In genomic region chr12:117720794-117721747, GRCm38 (mm10) we compare ENCODE assay signal across 13 mouse cellular contexts.
A peak's percentile ranks its signal among the peaks of the same experiment; 100 is the strongest.
DNase-seq lines count a peak whose midpoint lies in the region; ATAC-seq and TF ChIP-seq lines count a peak whose summit lies in the region.
"Had no signal": no experiment of that assay in that cellular context is flagged by ENCODE, and none has a peak within 500 bp of the region (broad histone marks: within the 10 kb centered on the region; RNA-seq: fewer than 3 reads in every experiment).

No protein-coding gene starts in this region.

- no peaks in the 10 kb centered on the region for H3K36me3 ChIP-seq in embryonic facial prominence, embryonic 13.5 days
- no peaks in the 10 kb centered on the region for H3K36me3 ChIP-seq in hindbrain, embryonic 11.5 days (ENCODE audit: control insufficient read depth, insufficient read depth, low read length)
- peaks cover 7% of the 10 kb centered on the region for H3K36me3 ChIP-seq in midbrain, embryonic 15.5 days (replicated peaks)

- no peak for DNase-seq in layer of hippocampus, adult 2 months (ENCODE audit: low spot score in 2 of 2)
- DNase-seq in layer of hippocampus, adult 8-10 months (ENCODE audit: low spot score in 2 of 2) = no peak
- DNase-seq in hindbrain, embryonic 11.5 days (ENCODE audit: low spot score) = peak; percentile 46
- no peak for DNase-seq in cerebellum, adult 11-12 months
- DNase-seq in thymus, postnatal 25 days = no peak
- DNase-seq in gastrocnemius, postnatal 14 days = no peak
- DNase-seq: cerebellum, postnatal 10 days; gastrocnemius, postnatal 10 days; kidney, adult 9 months; right cerebral cortex, postnatal 4 days; thymus, postnatal 14 days had no signal

- no peak overlapping the region for H3K4me3 ChIP-seq in layer of hippocampus, adult 2 months
- H3K4me3 ChIP-seq in embryonic facial prominence, embryonic 13.5 days = no peak overlapping the region
- H3K4me3 ChIP-seq in hindbrain, embryonic 11.5 days (ENCODE audit: low read depth, low read length) = no peak overlapping the region
- no peak overlapping the region for H3K4me3 ChIP-seq in midbrain, embryonic 15.5 days

- H3K27me3 ChIP-seq in embryonic facial prominence, embryonic 13.5 days = no peaks in the 10 kb centered on the region
- no peaks in the 10 kb centered on the region for H3K27me3 ChIP-seq in hindbrain, embryonic 11.5 days (ENCODE audit: control insufficient read depth, insufficient read depth, low read length)
- no peaks in the 10 kb centered on the region for H3K27me3 ChIP-seq in midbrain, embryonic 15.5 days (replicated peaks)

- peak; percentile 9; the same call in 1 of the 2 replicates for TF ChIP-seq CTCF in layer of hippocampus, adult 2 months (conservative IDR thresholded peaks at IDR 0.05)

- H3K27ac ChIP-seq in layer of hippocampus, adult 2 months = peak overlapping the region; percentile 5; the same call in 1 of the 2 replicates
- peak overlapping the region; percentile 28; the same call in 1 of the 2 replicates for H3K27ac ChIP-seq in embryonic facial prominence, embryonic 13.5 days
- no peak overlapping the region for H3K27ac ChIP-seq in hindbrain, embryonic 11.5 days (ENCODE audit: low read depth, low read length)
- peak overlapping the region; percentile 68 for H3K27ac ChIP-seq in midbrain, embryonic 15.5 days

- intact Hi-C loops in gastrocnemius, postnatal 14 days (cut with DNase I; ENCODE audit: low total_unique reads) = no loop called here

- no peaks in the 10 kb centered on the region for H3K9me3 ChIP-seq in embryonic facial prominence, embryonic 13.5 days
- H3K9me3 ChIP-seq in hindbrain, embryonic 11.5 days (ENCODE audit: control insufficient read depth, low read length) = no peaks in the 10 kb centered on the region
- H3K9me3 ChIP-seq in midbrain, embryonic 15.5 days = no peaks in the 10 kb centered on the region

- no peak overlapping the region for H3K4me2 ChIP-seq in embryonic facial prominence, embryonic 13.5 days
- H3K4me2 ChIP-seq in hindbrain, embryonic 11.5 days (replicated peaks; ENCODE audit: low read depth, low read length) = no peak overlapping the region
- no peak overlapping the region for H3K4me2 ChIP-seq in midbrain, embryonic 15.5 days

- WGBS in embryonic facial prominence, embryonic 13.5 days = 54% methylated on average over 14 of the region's 14 CpGs
- WGBS in hindbrain, embryonic 11.5 days = 49% methylated on average over 14 of the region's 14 CpGs
- 35% methylated on average over 14 of the region's 14 CpGs for WGBS in midbrain, embryonic 15.5 days

- no peak overlapping the region for H3K9ac ChIP-seq in embryonic facial prominence, embryonic 13.5 days
- H3K9ac ChIP-seq in hindbrain, embryonic 11.5 days (ENCODE audit: low read depth, low read length) = no peak overlapping the region
- H3K9ac ChIP-seq in midbrain, embryonic 15.5 days = no peak overlapping the region

- ATAC-seq in embryonic facial prominence, embryonic 13.5 days (ENCODE audit: insufficient number of reproducible peaks, insufficient read depth, low FRiP score, low TSS enrichment, low read depth) = no peak
- ATAC-seq in hindbrain, embryonic 11.5 days (ENCODE audit: low FRiP score) = peak; percentile 90
- ATAC-seq in midbrain, embryonic 15.5 days (replicated peaks) = peak; percentile 92

- peaks cover 8% of the 10 kb centered on the region for H3K4me1 ChIP-seq in embryonic facial prominence, embryonic 13.5 days
- H3K4me1 ChIP-seq in hindbrain, embryonic 11.5 days (replicated peaks; ENCODE audit: control insufficient read depth, insufficient read depth, low read length) = no peaks in the 10 kb centered on the region
- H3K4me1 ChIP-seq in midbrain, embryonic 15.5 days = peaks cover 15% of the 10 kb centered on the region
